23 mouse cellular contexts compared by ENCODE assay signal in genomic region chr1:139465936-139466335, GRCm38 (mm10). TPM values are rescaled to one million over a fixed set of nuclear protein-coding genes. Genes with fewer than 3 reads are reported as not detected.
DNase-seq lines count a peak whose midpoint lies in the region; ATAC-seq lines count a peak whose summit lies in the region.
"Had no signal": no experiment of that assay in that cellular context is flagged by ENCODE, and none has a peak within 500 bp of the region (broad histone marks: within the 10 kb centered on the region; RNA-seq: fewer than 3 reads in every experiment).

No protein-coding gene starts in this region.

- no peaks in the 10 kb centered on the region for H3K27me3 ChIP-seq in heart, embryonic 12.5 days (replicated peaks)
- no peaks in the 10 kb centered on the region for H3K27me3 ChIP-seq in liver, embryonic 13.5 days
- H3K27me3 ChIP-seq: embryonic facial prominence, embryonic 13.5 days; heart, embryonic 13.5 days had no signal

- peaks cover 68% of the 10 kb centered on the region for H3K36me3 ChIP-seq in heart, embryonic 12.5 days
- peaks cover 83% of the 10 kb centered on the region for H3K36me3 ChIP-seq in liver, embryonic 13.5 days

- H3K9me3 ChIP-seq in heart, embryonic 12.5 days (replicated peaks) = no peaks in the 10 kb centered on the region
- no peaks in the 10 kb centered on the region for H3K9me3 ChIP-seq in liver, embryonic 13.5 days (replicated peaks)
- H3K9me3 ChIP-seq: embryonic facial prominence, embryonic 13.5 days; heart, embryonic 13.5 days; limb, embryonic 10.5 days had no signal

- no peaks in the 10 kb centered on the region for H3K4me1 ChIP-seq in heart, embryonic 12.5 days (replicated peaks)
- peaks cover 7% of the 10 kb centered on the region for H3K4me1 ChIP-seq in liver, embryonic 13.5 days (replicated peaks)
- H3K4me1 ChIP-seq: embryonic facial prominence, embryonic 13.5 days; limb, embryonic 10.5 days had no signal

- no peak for DNase-seq in heart, postnatal 10 days
- peak; percentile 25 for DNase-seq in c-Kit-positive CD71-positive TER-119-positive erythroid progenitor cells, embryonic 14.5 days (ENCODE audit: low spot score)
- DNase-seq in liver, embryonic 13.5 days = peak; percentile 37
- DNase-seq in kidney, adult 9 months = no peak
- no peak for DNase-seq in lung, postnatal 4 days
- no peak for DNase-seq in gastrocnemius, postnatal 36 days
- DNase-seq: gastrocnemius, adult 2 months; heart, adult 11 months; heart, postnatal 36 days; kidney, adult 8-10 months; kidney, postnatal 25 days; lung, adult 18-20 months; lung, postnatal 14 days; thymus, postnatal 4 days had no signal

- H3K4me2 ChIP-seq in heart, embryonic 12.5 days = no peak overlapping the region
- H3K4me2 ChIP-seq in liver, embryonic 13.5 days = peak overlapping the region; percentile 13; the same call in 1 of the 2 replicates
- H3K4me2 ChIP-seq: embryonic facial prominence, embryonic 13.5 days; heart, embryonic 13.5 days; hindbrain, embryonic 14.5 days had no signal

- H3K27ac ChIP-seq in heart, embryonic 12.5 days (ENCODE audit: poor library complexity, severe bottlenecking) = no peak overlapping the region
- H3K27ac ChIP-seq in liver, embryonic 13.5 days = no peak overlapping the region
- H3K27ac ChIP-seq: embryonic facial prominence, embryonic 13.5 days; gastrocnemius, adult 2 months; heart, embryonic 13.5 days; hindbrain, embryonic 14.5 days; left cerebral cortex, adult 2 months; limb, embryonic 10.5 days had no signal

- H3K9ac ChIP-seq in heart, embryonic 12.5 days = no peak overlapping the region
- H3K9ac ChIP-seq in liver, embryonic 13.5 days = 0 out of 2 replicates have a peak overlapping the region, but pooled peaks have one; percentile 7
- H3K9ac ChIP-seq: embryonic facial prominence, embryonic 13.5 days; heart, embryonic 13.5 days; hindbrain, embryonic 14.5 days had no signal

- intact Hi-C loops in heart, postnatal 10 days (cut with DNase I) = no loop called here
- intact Hi-C loops in gastrocnemius, postnatal 36 days (cut with DNase I) = no loop called here

- WGBS in heart, embryonic 12.5 days = 79% methylated on average over 11 of the region's 11 CpGs
- 47% methylated on average over 11 of the region's 11 CpGs for WGBS in liver, embryonic 13.5 days (ENCODE audit: insufficient replicate concordance)

- ATAC-seq in heart, embryonic 12.5 days (ENCODE audit: insufficient number of reproducible peaks, low FRiP score) = 0 out of 2 replicates have a peak, but pooled peaks have one; percentile 36
- ATAC-seq in liver, embryonic 13.5 days (ENCODE audit: low read depth) = peak; percentile 94
- ATAC-seq: midbrain, embryonic 16.5 days had no signal

- no peak overlapping the region for H3K4me3 ChIP-seq in heart, embryonic 12.5 days
- H3K4me3 ChIP-seq in liver, embryonic 13.5 days (replicated peaks) = no peak overlapping the region
- H3K4me3 ChIP-seq: embryonic facial prominence, embryonic 13.5 days; gastrocnemius, adult 2 months; heart, embryonic 13.5 days; left cerebral cortex, adult 2 months; limb, embryonic 10.5 days had no signal

RNA-seq across cellular contexts. Expression of gene Aspm, which starts 11.4 kb away (rescaled TPM):
- polyA plus RNA-seq in heart, embryonic 12.5 days (2016; fragmentation: Nextera tagmentation; extraction: Ambion mirVana) = 18.0 and 18.4 TPM in 2 replicates
- total RNA-seq in heart, postnatal 10 days (2021) = 10 to 100 TPM; 10.3 to 10.4 TPM
- 8.9 and 11.5 TPM in 2 replicates for polyA plus RNA-seq in liver, embryonic 13.5 days (2015; fragmentation: Nextera tagmentation; extraction: Ambion mirVana)
- total RNA-seq in gastrocnemius, postnatal 36 days (2021) = under 1 TPM; 0.30 to 0.64 TPM

RNA-seq across cellular contexts. Expression of gene F13b, which starts 35.6 kb away (rescaled TPM):
- polyA plus RNA-seq in heart, embryonic 12.5 days (2016; fragmentation: Nextera tagmentation; extraction: Ambion mirVana) = 0.06 TPM in 1 of 2 replicates, not detected in the other
- not detected for total RNA-seq in heart, postnatal 10 days (2021)
- 7.9 and 9.9 TPM in 2 replicates for polyA plus RNA-seq in liver, embryonic 13.5 days (2015; fragmentation: Nextera tagmentation; extraction: Ambion mirVana)
- not detected for total RNA-seq in gastrocnemius, postnatal 36 days (2021)
- total RNA-seq: gastrocnemius, adult 2 months; heart, postnatal 36 days; layer of hippocampus, adult 8-10 months; left cerebral cortex, adult 2 months had no signal
- polyA plus RNA-seq: embryonic facial prominence, embryonic 13.5 days; heart, embryonic 13.5 days; hindbrain, embryonic 14.5 days; intestine, embryonic 14.5 days; limb, embryonic 10.5 days; midbrain, embryonic 16.5 days had no signal

RNA-seq across cellular contexts. Expression of gene Zbtb41, which starts 43.8 kb away (rescaled TPM):
- 12.5 and 12.8 TPM in 2 replicates for polyA plus RNA-seq in heart, embryonic 12.5 days (2016; fragmentation: Nextera tagmentation; extraction: Ambion mirVana)
- total RNA-seq in heart, postnatal 10 days (2021) = 10 to 100 TPM; 23.9 to 27.4 TPM
- 2.9 and 3.9 TPM in 2 replicates for polyA plus RNA-seq in liver, embryonic 13.5 days (2015; fragmentation: Nextera tagmentation; extraction: Ambion mirVana)
- total RNA-seq in gastrocnemius, postnatal 36 days (2021) = 10 to 100 TPM; 14.3 to 15.3 TPM

Comparison
In these comparisons a context has a peak if more than half of its experiments do, and no peak if none do; other contexts are left out.
1. DNase-seq: peak in c-Kit-positive CD71-positive TER-119-positive erythroid progenitor cells, embryonic 14.5 days (single experiment) and liver, embryonic 13.5 days (single experiment); none in heart, postnatal 10 days (0 of 2), kidney, adult 9 months (single experiment), lung, postnatal 4 days (0 of 2) and gastrocnemius, postnatal 36 days (0 of 2).
2. RNA of gene Aspm, which starts 11.4 kb away (total RNA-seq): 10.3 to 10.4 TPM in heart, postnatal 10 days; 0.30 to 0.64 TPM in gastrocnemius, postnatal 36 days; every median in the first group is over 4 times any median in the second.